Mouse (Mus musculus) limb, embryonic 12.5 days (tissue): Measurements from ENCODE around the gene Zfp28. TPM values are rescaled to one million over a fixed set of nuclear protein-coding genes. Genes with fewer than 3 reads are reported as not detected.
"Not testable (repeated sequence)": the region's sequence is repeated elsewhere in the genome, so short reads cannot be mapped to it uniquely, and the experiment has no call there.

Experiments
- ATAC-seq: fragments of 200-750 bp; cut with Nextera tagmentation; 2 replicates; pipeline ENCODE4 v1.8.0; 2017; ENCODE audit warnings: low read depth, moderate TSS enrichment; ENCODE audit not compliant: insufficient number of reproducible peaks, insufficient read depth, low FRiP score, low TSS enrichment
- H3K27ac ChIP-seq: fragments of 300-500 bp; sonication (generic); 2 replicates; pipeline ENCODE4 v1.5.1; 2016; ENCODE audit warnings: mild to moderate bottlenecking, moderate library complexity
- H3K27me3 ChIP-seq: fragments of 300-500 bp; sonication (generic); 2 replicates; pipeline ENCODE4 v1.6.1; 2016; ENCODE audit warnings: mild to moderate bottlenecking, moderate library complexity
- H3K36me3 ChIP-seq: fragments of 300-500 bp; sonication (generic); 2 replicates; pipeline ENCODE4 v1.6.1; 2016; ENCODE audit warnings: mild to moderate bottlenecking, moderate library complexity
- H3K4me1 ChIP-seq: fragments of 300-500 bp; sonication (generic); replicated peaks from 2 replicates; pipeline ENCODE4 v1.6.1; 2016
- H3K4me2 ChIP-seq: fragments of 300-500 bp; sonication (generic); 2 replicates; pipeline ENCODE4 v1.6.1; 2016; ENCODE audit warnings: mild to moderate bottlenecking, moderate library complexity
- H3K4me3 ChIP-seq: fragments of 300-500 bp; sonication (generic); replicated peaks from 2 replicates; pipeline ENCODE4 v1.5.1; 2016; ENCODE audit warnings: mild to moderate bottlenecking
- H3K9ac ChIP-seq: fragments of 300-500 bp; sonication (generic); replicated peaks from 2 replicates; pipeline ENCODE4 v1.6.1; 2016; ENCODE audit warnings: mild to moderate bottlenecking, moderate library complexity
- H3K9me3 ChIP-seq: fragments of 300-500 bp; sonication (generic); 2 replicates; pipeline ENCODE4 v1.6.1; 2016; ENCODE audit warnings: mild to moderate bottlenecking, moderate library complexity
- WGBS: fragments of 180-500 bp; shearing (Covaris S2); methylation state at CpG from one replicate; pipeline ENCODE4 v1.1.7; 2016; 5-methylcytosine and 5-hydroxymethylcytosine counted together
- polyA plus RNA-seq: library from polyadenylated mRNA; unstranded; fragments of >200 nt; fragmentation: Nextera tagmentation; extraction: Ambion mirVana; gene quantifications from 2 replicates; pipeline ENCODE4 v1.2.1, GENCODE M21; 2016

Zfp28 gene
- polyA plus RNA-seq, 1 experiment from 2014 or later: 11.1 TPM

DNA sequence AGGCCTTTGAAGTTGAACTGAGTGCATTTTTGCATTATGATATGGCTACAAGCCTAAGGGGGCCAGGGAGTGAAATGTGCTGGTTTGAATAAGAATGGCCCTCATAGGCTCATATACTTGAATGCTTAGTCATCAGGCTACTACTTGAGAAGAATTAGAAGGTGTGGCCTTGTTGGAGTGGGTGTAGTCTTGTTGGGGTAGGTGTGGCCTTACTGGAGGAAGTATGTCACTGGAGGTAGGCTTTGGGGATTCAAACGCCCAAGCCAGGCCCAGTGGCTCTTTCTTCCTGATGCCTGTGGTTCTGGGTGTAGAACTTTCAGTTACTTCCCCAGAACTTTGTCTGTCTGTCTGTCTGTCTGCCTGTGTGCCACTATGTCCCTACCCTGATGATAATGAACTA lies 18.3 kb upstream of the Zfp28 start:
- ATAC-seq: no peak
- no peaks in the 10 kb centered on the region for H3K27me3 ChIP-seq
- H3K9ac ChIP-seq: no peak overlapping the region
- WGBS: 50% methylated on average over 1 of the region's 1 CpGs
- H3K36me3 ChIP-seq: no peaks in the 10 kb centered on the region
- peaks cover 6% of the 10 kb centered on the region; the same call in 1 of the 2 replicates for H3K4me1 ChIP-seq
- H3K4me2 ChIP-seq: no peak overlapping the region
- no peak overlapping the region for H3K27ac ChIP-seq
- no peaks in the 10 kb centered on the region for H3K9me3 ChIP-seq
- H3K4me3 ChIP-seq: no peak overlapping the region

DNA sequence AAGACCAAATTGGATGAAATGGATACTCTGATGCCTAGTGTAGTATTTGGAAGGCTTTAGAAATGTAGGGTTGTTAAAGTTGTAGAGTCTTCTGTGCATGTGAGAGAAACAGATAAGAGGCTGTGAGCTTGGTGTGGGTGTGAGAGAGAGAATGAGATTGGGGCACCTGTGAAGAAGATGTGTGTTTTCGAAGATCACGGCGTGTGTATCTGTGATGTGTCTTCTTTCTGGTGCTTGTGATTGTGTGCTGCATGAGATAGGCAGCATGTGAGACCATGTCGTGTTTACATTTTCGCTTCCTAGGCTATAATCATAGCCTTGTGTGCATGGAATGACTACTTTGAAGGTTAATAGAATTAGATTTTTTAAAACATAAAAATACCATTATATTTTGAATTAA lies 15.9 kb upstream of the Zfp28 start:
- Histone ChIP-seq H3K9ac (no peak overlapping the region), H3K9me3 (no peaks in the 10 kb centered on the region), H3K4me3 (no peak overlapping the region), H3K27me3 (no peaks in the 10 kb centered on the region), H3K4me1 (peaks cover 6% of the 10 kb centered on the region; the same call in 1 of the 2 replicates), H3K4me2 (no peak overlapping the region), H3K36me3 (no peaks in the 10 kb centered on the region), H3K27ac (no peak overlapping the region)
- no peak for ATAC-seq
- 86% methylated on average over 5 of the region's 5 CpGs for WGBS

DNA sequence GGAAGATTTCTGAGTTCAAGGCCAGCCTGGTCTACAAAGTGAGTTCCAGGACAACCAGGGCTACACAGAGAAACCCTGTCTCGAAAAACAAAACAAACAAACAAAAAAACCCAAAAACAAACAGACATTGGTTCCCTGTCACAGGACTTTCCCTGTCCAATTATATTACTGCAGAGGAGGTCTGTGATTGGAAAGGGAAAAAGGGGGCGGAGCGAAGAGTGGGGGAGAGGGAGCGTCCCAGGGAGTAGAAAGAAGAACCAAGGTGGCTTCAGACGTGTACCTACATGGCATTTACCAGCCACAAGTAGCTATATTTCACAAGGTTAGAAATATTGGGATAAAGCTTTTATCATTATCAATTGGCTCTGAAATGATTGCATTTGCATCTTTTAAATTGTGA lies 14.9 kb upstream of the Zfp28 start:
- H3K9ac ChIP-seq, ATAC-seq, H3K4me2 ChIP-seq, H3K27me3 ChIP-seq, H3K27ac ChIP-seq, H3K9me3 ChIP-seq, H3K4me1 ChIP-seq, H3K36me3 ChIP-seq, H3K4me3 ChIP-seq: not testable (repeated sequence)
- 81% methylated on average over 5 of the region's 5 CpGs for WGBS

DNA sequence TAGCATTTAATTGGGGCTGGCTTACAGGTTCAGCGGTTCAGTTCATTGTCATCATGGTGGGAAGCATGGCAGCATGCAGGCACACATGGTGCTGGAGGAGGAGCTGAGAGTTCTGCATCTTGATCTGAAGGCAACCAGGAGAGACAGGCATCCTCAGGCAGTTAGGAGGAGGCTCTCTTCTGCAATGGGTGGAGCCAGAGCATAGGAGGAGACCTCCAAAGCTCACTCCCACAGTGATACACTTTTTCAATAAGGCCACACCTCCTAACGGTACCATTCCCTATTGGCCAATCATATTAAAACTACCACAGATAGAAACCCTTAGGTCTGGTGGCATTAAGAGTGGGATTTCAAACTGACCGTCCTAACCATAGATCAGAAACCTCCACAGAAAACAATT lies 13.6 kb upstream of the Zfp28 start:
- Histone ChIP-seq H3K27ac (no peak overlapping the region), H3K9me3 (no peaks in the 10 kb centered on the region), H3K4me2 (no peak overlapping the region), H3K27me3 (no peaks in the 10 kb centered on the region), H3K36me3 (no peaks in the 10 kb centered on the region), H3K4me3 (no peak overlapping the region), H3K4me1 (no peaks in the 10 kb centered on the region), H3K9ac (no peak overlapping the region)
- no peak for ATAC-seq
- 81% methylated on average over 3 of the region's 3 CpGs for WGBS

DNA sequence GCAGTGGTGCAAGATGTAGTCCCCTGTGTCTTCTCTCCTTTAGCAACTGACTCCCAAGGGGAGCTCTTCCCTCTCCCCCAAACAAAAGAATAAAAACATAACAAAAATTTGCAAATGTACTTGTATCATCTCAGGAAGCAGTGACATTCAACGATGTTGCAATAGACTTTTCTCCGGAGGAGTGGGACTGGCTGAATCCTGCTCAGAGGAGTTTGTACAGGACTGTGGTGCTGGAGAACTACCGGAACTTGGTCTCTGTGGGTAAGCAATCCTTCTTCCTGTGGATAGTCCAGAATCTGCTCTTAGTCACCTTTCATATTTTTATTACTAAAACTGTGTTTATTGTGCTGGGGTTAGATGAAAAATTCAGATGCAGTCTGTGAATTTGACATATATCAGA lies 10.1 kb upstream of the Zfp28 start:
- WGBS: 92% methylated on average over 3 of the region's 3 CpGs

DNA sequence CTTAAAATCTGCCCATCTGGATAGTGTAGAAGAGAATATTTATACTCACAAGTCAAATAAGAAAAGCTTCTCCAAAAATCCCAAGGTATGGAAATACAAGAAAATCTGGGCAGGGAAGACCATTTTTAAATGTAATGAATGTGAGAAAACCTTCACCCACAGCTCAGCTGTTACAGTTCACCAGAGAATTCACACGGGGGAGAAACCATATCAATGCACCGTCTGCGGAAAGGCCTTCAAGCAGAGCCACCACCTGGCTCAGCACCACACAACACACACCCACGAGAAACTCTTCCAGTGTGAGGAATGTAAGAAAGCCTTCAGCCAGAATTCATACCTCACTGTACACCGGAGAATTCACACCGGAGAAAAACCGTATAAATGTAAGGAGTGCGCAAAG lies 4.7 kb upstream of the Zfp28 start:
- no peaks in the 10 kb centered on the region for H3K9me3 ChIP-seq
- H3K4me1 ChIP-seq: no peaks in the 10 kb centered on the region; the same call in 1 of the 2 replicates
- ATAC-seq: no peak
- 91% methylated on average over 8 of the region's 8 CpGs for WGBS
- H3K4me3 ChIP-seq: no peak overlapping the region
- no peaks in the 10 kb centered on the region for H3K27me3 ChIP-seq
- peaks cover 4% of the 10 kb centered on the region; the same call in 1 of the 2 replicates for H3K36me3 ChIP-seq
- H3K4me2 ChIP-seq: no peak overlapping the region
- H3K27ac ChIP-seq: no peak overlapping the region
- H3K9ac ChIP-seq: no peak overlapping the region

More for the DNA sequence above, 10.1 kb upstream of the Zfp28 start:
- no peak overlapping the region for H3K9ac ChIP-seq
- H3K27ac ChIP-seq: no peak overlapping the region
- no peak for ATAC-seq
- no peaks in the 10 kb centered on the region for H3K9me3 ChIP-seq
- no peaks in the 10 kb centered on the region for H3K4me1 ChIP-seq
- H3K27me3 ChIP-seq: no peaks in the 10 kb centered on the region
- H3K36me3 ChIP-seq: no peaks in the 10 kb centered on the region
- no peak overlapping the region for H3K4me3 ChIP-seq
- no peak overlapping the region for H3K4me2 ChIP-seq

DNA sequence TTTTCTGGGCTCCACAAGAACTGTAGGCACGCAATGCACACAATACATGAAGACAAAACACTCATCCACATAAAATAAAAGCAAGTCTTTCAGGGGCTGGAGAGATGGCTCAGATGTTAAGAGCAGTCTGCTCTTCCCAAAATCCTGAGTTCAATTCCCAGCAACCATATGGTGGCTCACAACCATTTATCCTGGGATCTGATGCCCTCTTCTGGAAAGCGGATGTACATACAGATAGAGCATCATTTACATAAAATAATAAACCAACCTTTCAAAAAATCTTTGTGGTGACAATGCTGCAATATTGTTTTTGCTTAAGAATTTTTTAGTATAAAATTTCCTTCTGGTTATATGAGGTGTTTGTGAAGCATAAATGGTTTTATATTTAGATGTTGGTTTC lies 1.7 kb upstream of the Zfp28 start:
- Histone ChIP-seq H3K4me2 (no peak overlapping the region), H3K36me3 (peaks cover 4% of the 10 kb centered on the region; the same call in 1 of the 2 replicates), H3K4me3 (no peak overlapping the region), H3K4me1 (peaks cover 7% of the 10 kb centered on the region), H3K27me3 (no peaks in the 10 kb centered on the region), H3K9me3 (no peaks in the 10 kb centered on the region), H3K9ac (no peak overlapping the region), H3K27ac (no peak overlapping the region)
- WGBS: 82% methylated on average over 2 of the region's 2 CpGs
- ATAC-seq: no peak

DNA sequence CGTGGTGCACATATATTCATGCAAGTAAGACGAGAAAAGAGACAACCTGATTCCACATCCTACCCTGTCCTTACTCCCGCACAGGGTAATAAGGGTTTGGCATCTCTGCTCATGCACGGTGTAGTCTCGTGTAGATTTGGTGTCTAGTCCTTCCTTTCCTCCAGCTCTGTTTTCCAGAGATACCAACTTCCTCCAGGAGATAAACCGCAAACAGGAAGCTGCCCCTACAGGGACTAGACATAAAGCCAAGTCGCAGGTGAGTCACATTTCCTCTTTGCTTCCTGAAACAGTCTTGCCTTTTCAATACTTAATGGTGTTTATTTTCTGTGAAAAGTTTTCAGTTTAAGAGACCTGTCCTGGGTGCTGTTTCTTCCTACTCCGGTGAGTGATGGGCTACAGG lies 916 bp downstream of the Zfp28 start:
- peak; percentile 1; the same call in 1 of the 2 replicates for ATAC-seq
- peaks cover 9% of the 10 kb centered on the region; the same call in 1 of the 2 replicates for H3K36me3 ChIP-seq
- peak overlapping the region; percentile 63 for H3K4me3 ChIP-seq
- H3K27me3 ChIP-seq: no peaks in the 10 kb centered on the region
- H3K4me1 ChIP-seq: peaks cover 7% of the 10 kb centered on the region
- 72% methylated on average over 8 of the region's 8 CpGs for WGBS
- no peak overlapping the region for H3K27ac ChIP-seq
- peak overlapping the region; percentile 68 for H3K4me2 ChIP-seq
- H3K9ac ChIP-seq: no peak overlapping the region
- no peaks in the 10 kb centered on the region for H3K9me3 ChIP-seq

DNA sequence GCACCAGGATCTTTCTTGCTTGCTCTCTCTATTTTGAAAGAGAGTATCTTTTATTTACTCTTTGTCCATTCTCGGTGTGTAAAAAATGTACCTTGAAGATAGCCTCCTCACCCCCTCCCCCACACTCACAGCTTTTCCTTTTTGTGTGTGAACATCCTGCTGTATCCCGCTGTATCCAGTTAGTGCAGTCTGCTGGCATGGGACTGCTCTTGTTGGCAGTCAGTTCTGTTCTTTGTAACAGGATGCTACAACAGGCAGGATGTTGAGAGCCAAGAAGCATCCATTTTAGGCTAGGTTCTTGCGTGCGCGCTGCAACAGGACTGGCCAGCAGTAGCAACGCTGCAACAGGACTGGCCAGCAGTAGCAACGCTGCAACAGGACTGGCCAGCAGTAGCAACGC lies 3.9 kb downstream of the Zfp28 start:
- Histone ChIP-seq H3K4me2 (no peak overlapping the region), H3K4me1 (peaks cover 7% of the 10 kb centered on the region), H3K36me3 (peaks cover 37% of the 10 kb centered on the region), H3K27me3 (no peaks in the 10 kb centered on the region), H3K9me3 (no peaks in the 10 kb centered on the region), H3K27ac (no peak overlapping the region), H3K9ac (no peak overlapping the region), H3K4me3 (no peak overlapping the region)
- ATAC-seq: no peak
- 90% methylated on average over 8 of the region's 8 CpGs for WGBS

DNA sequence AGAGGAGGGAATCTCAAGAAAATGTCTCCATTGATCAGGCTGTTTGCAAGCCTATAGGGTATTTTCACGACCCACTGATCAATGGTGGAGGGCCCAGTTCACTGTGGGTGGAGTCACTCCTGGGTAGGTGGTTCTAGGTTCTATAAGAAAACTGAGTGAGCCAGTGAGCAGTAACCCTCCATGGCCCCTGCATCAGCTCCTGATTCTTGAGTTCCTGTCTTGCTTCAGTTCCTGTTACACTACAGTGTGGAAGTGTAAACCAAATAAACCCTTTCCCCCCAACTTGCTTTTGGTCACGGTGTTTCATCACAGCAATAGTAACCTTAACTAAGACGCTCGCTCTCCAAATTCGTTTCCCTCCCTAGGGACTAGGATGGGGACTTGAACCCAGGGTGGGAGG lies 5.9 kb downstream of the Zfp28 start:
- H3K9me3 ChIP-seq: no peaks in the 10 kb centered on the region
- WGBS: 85% methylated on average over 5 of the region's 5 CpGs
- peaks cover 57% of the 10 kb centered on the region for H3K36me3 ChIP-seq
- H3K27me3 ChIP-seq: no peaks in the 10 kb centered on the region
- no peak overlapping the region for H3K4me3 ChIP-seq
- no peak overlapping the region for H3K27ac ChIP-seq
- H3K4me1 ChIP-seq: peaks cover 2% of the 10 kb centered on the region; the same call in 1 of the 2 replicates
- H3K9ac ChIP-seq: no peak overlapping the region
- H3K4me2 ChIP-seq: no peak overlapping the region
- ATAC-seq: no peak

DNA sequence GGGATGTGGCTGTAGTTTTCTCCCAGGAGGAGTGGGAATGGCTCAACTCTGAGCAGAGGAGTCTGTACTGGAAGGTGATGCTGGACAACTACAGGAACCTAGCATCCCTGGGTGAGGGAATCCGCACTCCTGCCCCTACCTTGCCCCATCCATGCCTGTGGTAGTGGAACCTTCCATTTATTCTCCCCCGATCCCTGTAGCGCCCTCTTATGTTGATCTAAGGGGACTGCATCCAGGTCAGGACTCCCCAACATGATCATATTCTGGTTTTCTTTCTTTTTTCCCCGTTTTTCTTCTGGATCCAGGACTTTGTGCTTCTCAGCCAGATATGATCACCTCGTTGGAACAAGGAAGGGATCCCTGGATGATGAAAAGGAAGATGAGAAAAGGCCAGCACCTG lies 6.4 kb downstream of the Zfp28 start:
- Histone ChIP-seq H3K9me3 (no peaks in the 10 kb centered on the region), H3K4me1 (no peaks in the 10 kb centered on the region), H3K27me3 (no peaks in the 10 kb centered on the region), H3K27ac (no peak overlapping the region), H3K9ac (no peak overlapping the region), H3K36me3 (peaks cover 61% of the 10 kb centered on the region), H3K4me2 (no peak overlapping the region), H3K4me3 (no peak overlapping the region)
- no peak for ATAC-seq
- 69% methylated on average over 5 of the region's 5 CpGs for WGBS
